Mouse (Mus musculus): ENCODE results near the gene Calcoco2. TPM values are rescaled to one million over a fixed set of nuclear protein-coding genes. Genes with fewer than 3 reads are reported as not detected.
"Not testable (repeated sequence)": the region's sequence is repeated elsewhere in the genome, so short reads cannot be mapped to it uniquely, and the experiment has no call there.

Calcoco2 gene
- polyA plus RNA-seq (2015; fragmentation: Nextera tagmentation; extraction: Ambion mirVana): not detected in 2 replicates

GRCm38 (mm10) chr11:96111751-96112150 is at the start of gene Calcoco2:
Gene Calcoco2 (minus strand): TSS chr11:96111964.
- no peak for DNase-seq
- Histone ChIP-seq H3K36me3 (no peaks in the 10 kb centered on the region), H3K4me2 (no peak within 1 kb of the TSS), H3K27me3 (0 out of 2 replicates have a peak, but pooled peaks cover 5% of the 10 kb centered on the region), H3K4me3 (replicated peaks) (no peak within 1 kb of the TSS), H3K27ac (no peak within 1 kb of the TSS), H3K9me3 (replicated peaks) (no peaks in the 10 kb centered on the region), H3K4me1 (replicated peaks) (no peaks in the 10 kb centered on the region), H3K9ac (no peak within 1 kb of the TSS)
- ATAC-seq (ENCODE audit: low read depth): no peak
- 36% methylated on average over 14 of the region's 14 CpGs for WGBS (ENCODE audit: insufficient replicate concordance)

- Histone ChIP-seq H3K4me3 (replicated peaks) (no peak overlapping the region), H3K4me2 (no peak overlapping the region), H3K27ac (no peak overlapping the region), H3K36me3 (no peaks in the 10 kb centered on the region), H3K9ac (no peak overlapping the region), H3K9me3 (replicated peaks) (no peaks in the 10 kb centered on the region), H3K4me1 (replicated peaks) (no peaks in the 10 kb centered on the region), H3K27me3 (peaks cover 72% of the 10 kb centered on the region)
- WGBS (ENCODE audit: insufficient replicate concordance): 54% methylated on average over 6 of the region's 6 CpGs
- ATAC-seq (ENCODE audit: low read depth) (no peak), DNase-seq (no peak)
Measured at GRCm38 (mm10) chr11:96147471-96147870, 35.7 kb upstream of the Calcoco2 start.

GRCm38 (mm10) chr11:96145622-96146270 is 34.0 kb upstream of the Calcoco2 start:
- DNase-seq (no peak), ATAC-seq (ENCODE audit: low read depth) (no peak)
- Histone ChIP-seq H3K4me1 (replicated peaks) (no peaks in the 10 kb centered on the region), H3K4me2 (no peak overlapping the region), H3K9ac (no peak overlapping the region), H3K9me3 (replicated peaks) (no peaks in the 10 kb centered on the region), H3K27ac (no peak overlapping the region), H3K27me3 (peaks cover 57% of the 10 kb centered on the region), H3K36me3 (no peaks in the 10 kb centered on the region), H3K4me3 (replicated peaks) (no peak overlapping the region)
- 3% methylated on average over 15 of the region's 15 CpGs for WGBS (ENCODE audit: insufficient replicate concordance)

- Histone ChIP-seq H3K27me3 (peaks cover 44% of the 10 kb centered on the region), H3K4me1 (replicated peaks) (no peaks in the 10 kb centered on the region), H3K36me3 (no peaks in the 10 kb centered on the region), H3K27ac (no peak overlapping the region), H3K9me3 (replicated peaks) (no peaks in the 10 kb centered on the region), H3K4me2 (no peak overlapping the region), H3K9ac (no peak overlapping the region), H3K4me3 (replicated peaks) (no peak overlapping the region)
- ATAC-seq (ENCODE audit: low read depth) (no peak), DNase-seq (no peak)
- WGBS (ENCODE audit: insufficient replicate concordance): 44% methylated on average over 4 of the region's 4 CpGs
Measured at GRCm38 (mm10) chr11:96143766-96144165, 32.0 kb upstream of the Calcoco2 start.

GRCm38 (mm10) chr11:96140726-96141175 is 29.0 kb upstream of the Calcoco2 start:
- Histone ChIP-seq H3K27me3 (peaks cover 26% of the 10 kb centered on the region), H3K4me2 (no peak overlapping the region)
- no peak for DNase-seq

GRCm38 (mm10) chr11:96135847-96136246 is 24.1 kb upstream of the Calcoco2 start:
- 67% methylated on average over 8 of the region's 8 CpGs for WGBS (ENCODE audit: insufficient replicate concordance)
- Histone ChIP-seq H3K4me2 (no peak overlapping the region), H3K36me3 (no peaks in the 10 kb centered on the region), H3K4me1 (replicated peaks) (0 out of 2 replicates have a peak, but pooled peaks cover 1% of the 10 kb centered on the region), H3K4me3 (replicated peaks) (no peak overlapping the region), H3K27me3 (peaks cover 22% of the 10 kb centered on the region), H3K9ac (no peak overlapping the region), H3K27ac (no peak overlapping the region), H3K9me3 (replicated peaks) (no peaks in the 10 kb centered on the region)
- DNase-seq (no peak), ATAC-seq (ENCODE audit: low read depth) (no peak)

More at GRCm38 (mm10) chr11:96140726-96141175, 29.0 kb upstream of the Calcoco2 start:
- Histone ChIP-seq H3K36me3 (no peaks in the 10 kb centered on the region), H3K9me3 (replicated peaks) (no peaks in the 10 kb centered on the region), H3K9ac (no peak overlapping the region), H3K4me1 (replicated peaks) (no peaks in the 10 kb centered on the region), H3K27ac (no peak overlapping the region), H3K4me3 (replicated peaks) (no peak overlapping the region)
- ATAC-seq (ENCODE audit: low read depth): peak; percentile 34
- WGBS (ENCODE audit: insufficient replicate concordance): 13% methylated on average over 4 of the region's 4 CpGs

GRCm38 (mm10) chr11:96133239-96133865 is 21.6 kb upstream of the Calcoco2 start, which contains the start of gene Ttll6:
Gene Ttll6 (plus strand): TSS chr11:96133786.
- 24% methylated on average over 16 of the region's 16 CpGs for WGBS (ENCODE audit: insufficient replicate concordance)
- ATAC-seq (ENCODE audit: low read depth) (no peak), DNase-seq (peak; percentile 15)
- no peaks in the 10 kb centered on the region for H3K36me3 ChIP-seq
- no peaks in the 10 kb centered on the region for H3K9me3 ChIP-seq (replicated peaks)
- 0 out of 2 replicates have a peak within 1 kb of the TSS, but pooled peaks have one; percentile 1 for H3K4me2 ChIP-seq
- H3K4me3 ChIP-seq (replicated peaks): no peak within 1 kb of the TSS
- no peak within 1 kb of the TSS for H3K9ac ChIP-seq
- H3K27ac ChIP-seq: no peak within 1 kb of the TSS
- H3K4me1 ChIP-seq (replicated peaks): 0 out of 2 replicates have a peak, but pooled peaks cover 3% of the 10 kb centered on the region
- H3K27me3 ChIP-seq: peaks cover 22% of the 10 kb centered on the region; the same call in 1 of the 2 replicates

GRCm38 (mm10) chr11:96130606-96131005 is 18.8 kb upstream of the Calcoco2 start:
- Histone ChIP-seq H3K9ac (no peak overlapping the region), H3K9me3 (replicated peaks) (no peaks in the 10 kb centered on the region), H3K27ac (no peak overlapping the region), H3K36me3 (no peaks in the 10 kb centered on the region), H3K4me2 (no peak overlapping the region), H3K27me3 (peaks cover 25% of the 10 kb centered on the region), H3K4me1 (replicated peaks) (0 out of 2 replicates have a peak, but pooled peaks cover 3% of the 10 kb centered on the region), H3K4me3 (replicated peaks) (no peak overlapping the region)
- 51% methylated on average over 10 of the region's 10 CpGs for WGBS (ENCODE audit: insufficient replicate concordance)
- no peak for ATAC-seq (ENCODE audit: low read depth)
- no peak for DNase-seq

GRCm38 (mm10) chr11:96124052-96124914 is 12.5 kb upstream of the Calcoco2 start:
- no peak overlapping the region for H3K9ac ChIP-seq
- no peaks in the 10 kb centered on the region for H3K36me3 ChIP-seq
- no peaks in the 10 kb centered on the region for H3K9me3 ChIP-seq (replicated peaks)
- no peak overlapping the region for H3K27ac ChIP-seq
- no peak; the same call in 1 of the 2 replicates for ATAC-seq (ENCODE audit: low read depth)
- H3K4me2 ChIP-seq: peak overlapping the region; percentile 57
- peaks cover 51% of the 10 kb centered on the region for H3K27me3 ChIP-seq
- H3K4me3 ChIP-seq (replicated peaks): peak overlapping the region; percentile 37
- peaks cover 8% of the 10 kb centered on the region for H3K4me1 ChIP-seq (replicated peaks)
- DNase-seq: no peak
- 3% methylated on average over 45 of the region's 45 CpGs for WGBS (ENCODE audit: insufficient replicate concordance)

GRCm38 (mm10) chr11:96122806-96123205 is 11.0 kb upstream of the Calcoco2 start:
- WGBS (ENCODE audit: insufficient replicate concordance): 60% methylated on average over 4 of the region's 4 CpGs
- DNase-seq; ATAC-seq (ENCODE audit: low read depth); H3K4me1 ChIP-seq (replicated peaks); H3K4me3 ChIP-seq (replicated peaks); H3K36me3 ChIP-seq; H3K27ac ChIP-seq; H3K9ac ChIP-seq; H3K4me2 ChIP-seq; H3K9me3 ChIP-seq (replicated peaks): not testable (repeated sequence)
- peaks cover 51% of the 10 kb centered on the region for H3K27me3 ChIP-seq

- H3K27ac ChIP-seq: no peak overlapping the region
- ATAC-seq (ENCODE audit: low read depth) (no peak), DNase-seq (no peak)
- 44% methylated on average over 3 of the region's 3 CpGs for WGBS (ENCODE audit: insufficient replicate concordance)
- H3K4me3 ChIP-seq (replicated peaks): no peak overlapping the region
- peaks cover 7% of the 10 kb centered on the region for H3K4me1 ChIP-seq (replicated peaks)
- H3K4me2 ChIP-seq: no peak overlapping the region
- H3K9ac ChIP-seq: no peak overlapping the region
- H3K9me3 ChIP-seq (replicated peaks): no peaks in the 10 kb centered on the region
- peaks cover 29% of the 10 kb centered on the region for H3K27me3 ChIP-seq
- no peaks in the 10 kb centered on the region for H3K36me3 ChIP-seq
Measured at GRCm38 (mm10) chr11:96119401-96119800, 7.6 kb upstream of the Calcoco2 start.
